Mouse (Mus musculus): ENCODE data around the gene A930002H24Rik.

- TF ChIP-seq CTCF (conservative IDR thresholded peaks at IDR 0.05 in 1 of 2, IDR thresholded peaks at IDR 0.05 in 1 of 2; ENCODE audit: low read depth in 2 of 2, low read length in 2 of 2) (no peak), E2F4 (IDR thresholded peaks at IDR 0.05; ENCODE audit: insufficient replicate concordance, low read depth, low read length) (no peak), POLR2A (IDR thresholded peaks at IDR 0.05; ENCODE audit: low read depth, low read length) (no peak), RAD21 (IDR thresholded peaks at IDR 0.05; ENCODE audit: low read depth, low read length) (no peak), CHD1 (IDR thresholded peaks at IDR 0.05; ENCODE audit: low read depth, low read length) (no peak), USF2 (conservative IDR thresholded peaks at IDR 0.05; ENCODE audit: low read depth, low read length) (no peak), UBTF (IDR thresholded peaks at IDR 0.05; ENCODE audit: low read depth, low read length) (no peak)
Observed at GRCm38 (mm10) chr17:63838144-63838543, 25.4 kb downstream of the A930002H24Rik start.

All from CH12.LX (cell line).